ENCODE assay signal across 20 mouse cellular contexts in genomic region chr3:80420453-80420852, GRCm38 (mm10).
"Had no signal": no experiment of that assay in that cellular context is flagged by ENCODE, and none has a peak within 500 bp of the region (broad histone marks: within the 10 kb centered on the region; RNA-seq: fewer than 3 reads in every experiment).

No protein-coding gene starts in this region.

- H3K27me3 ChIP-seq: limb, embryonic 13.5 days; liver, embryonic 12.5 days; liver, embryonic 15.5 days; lung, embryonic 15.5 days; midbrain, embryonic 15.5 days had no signal

- ATAC-seq: intestine, embryonic 16.5 days; liver, embryonic 12.5 days; midbrain, embryonic 15.5 days had no signal

- H3K4me3 ChIP-seq: limb, embryonic 10.5 days; limb, embryonic 13.5 days; liver, embryonic 12.5 days; liver, embryonic 15.5 days; lung, embryonic 15.5 days; midbrain, embryonic 15.5 days had no signal

- H3K4me1 ChIP-seq: limb, embryonic 10.5 days; limb, embryonic 13.5 days; liver, embryonic 12.5 days; liver, embryonic 15.5 days; lung, embryonic 15.5 days; midbrain, embryonic 15.5 days had no signal

- H3K9me3 ChIP-seq: limb, embryonic 10.5 days; limb, embryonic 13.5 days; liver, embryonic 12.5 days; liver, embryonic 15.5 days; lung, embryonic 15.5 days; midbrain, embryonic 15.5 days had no signal

- H3K36me3 ChIP-seq: limb, embryonic 10.5 days; limb, embryonic 13.5 days; liver, embryonic 12.5 days; liver, embryonic 15.5 days; lung, embryonic 15.5 days; midbrain, embryonic 15.5 days had no signal

- H3K4me2 ChIP-seq: limb, embryonic 13.5 days; liver, embryonic 12.5 days; liver, embryonic 15.5 days; lung, embryonic 15.5 days; midbrain, embryonic 15.5 days had no signal

- H3K27ac ChIP-seq: limb, embryonic 10.5 days; limb, embryonic 13.5 days; liver, embryonic 12.5 days; liver, embryonic 15.5 days; lung, embryonic 15.5 days; midbrain, embryonic 15.5 days had no signal

- H3K9ac ChIP-seq: limb, embryonic 13.5 days; liver, embryonic 12.5 days; liver, embryonic 15.5 days; lung, embryonic 15.5 days; midbrain, embryonic 15.5 days had no signal

- DNase-seq: kidney, adult 18-20 months; kidney, adult 9 months; kidney, postnatal 14 days; kidney, postnatal 4 days; layer of hippocampus, adult 9-11 months; layer of hippocampus, postnatal 36 days; liver; lung, adult 18-20 months; lung, postnatal 10 days; lung, postnatal 36 days; thymus, adult 2 months; thymus, postnatal 14 days; thymus, postnatal 4 days had no signal
